Mouse (Mus musculus): ENCODE data around the gene Il17c. TPM values are rescaled to one million over a fixed set of nuclear protein-coding genes. Genes with fewer than 3 reads are reported as not detected.

Il17c gene
- not detected in 2 replicates for polyA plus RNA-seq (2015; fragmentation: Nextera tagmentation; extraction: Ambion mirVana)

DNA sequence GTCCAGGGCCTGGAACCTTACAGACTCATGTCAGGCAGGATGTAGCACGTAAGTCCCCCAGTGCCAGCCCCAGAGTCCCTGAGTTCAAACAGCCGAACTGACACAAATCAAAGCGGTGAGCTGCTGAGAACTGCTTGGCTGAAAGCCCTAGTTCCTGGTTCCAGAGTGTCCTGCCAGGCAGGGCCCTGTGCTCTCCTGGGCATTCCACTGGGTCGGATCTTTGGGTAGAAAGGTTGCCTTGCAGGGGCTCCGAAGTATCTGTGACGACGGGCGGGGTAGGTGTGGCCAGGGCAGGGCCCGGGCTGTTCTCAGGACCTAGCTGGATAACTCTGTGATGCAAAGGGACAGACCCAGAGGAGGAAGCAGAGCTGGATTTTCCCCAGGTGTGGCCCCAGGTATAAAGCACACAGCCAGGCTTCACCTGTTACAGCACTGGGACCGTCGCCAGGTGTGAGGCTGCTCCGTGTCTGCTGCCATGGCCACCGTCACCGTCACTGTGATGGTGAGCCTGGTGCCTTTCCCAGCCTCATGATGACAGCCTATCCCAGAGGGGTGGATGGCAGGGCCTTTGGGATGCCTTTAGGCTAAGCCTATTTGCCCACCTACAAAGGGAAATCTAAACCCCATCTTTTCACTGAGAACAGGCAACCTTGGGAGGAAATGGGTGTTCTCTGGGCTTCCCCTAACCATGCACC lies at the start of gene Il17c:
Gene Il17c (plus strand): TSS at position 645 of the 695 bp plus-strand sequence.
- H3K27ac ChIP-seq (ENCODE audit: low read length): no peak within 1 kb of the TSS
- H3K4me3 ChIP-seq (ENCODE audit: low read depth, low read length): no peak within 1 kb of the TSS
- H3K4me1 ChIP-seq (ENCODE audit: control insufficient read depth, low read depth, low read length): no peaks in the 10 kb centered on the region
- no peak within 1 kb of the TSS for H3K9ac ChIP-seq (ENCODE audit: low read depth, low read length)
- ATAC-seq (ENCODE audit: low read depth): no peak
- no peaks in the 10 kb centered on the region for H3K27me3 ChIP-seq (ENCODE audit: control insufficient read depth, insufficient read depth, low read depth, low read length)
- peaks cover 10% of the 10 kb centered on the region for H3K36me3 ChIP-seq (ENCODE audit: control insufficient read depth, insufficient read depth)
- H3K9me3 ChIP-seq (replicated peaks; ENCODE audit: control insufficient read depth, low read length): no peaks in the 10 kb centered on the region
- H3K4me2 ChIP-seq (ENCODE audit: low read depth, low read length): no peak within 1 kb of the TSS
- WGBS (ENCODE audit: insufficient replicate concordance): 69% methylated on average over 14 of the region's 14 CpGs

DNA sequence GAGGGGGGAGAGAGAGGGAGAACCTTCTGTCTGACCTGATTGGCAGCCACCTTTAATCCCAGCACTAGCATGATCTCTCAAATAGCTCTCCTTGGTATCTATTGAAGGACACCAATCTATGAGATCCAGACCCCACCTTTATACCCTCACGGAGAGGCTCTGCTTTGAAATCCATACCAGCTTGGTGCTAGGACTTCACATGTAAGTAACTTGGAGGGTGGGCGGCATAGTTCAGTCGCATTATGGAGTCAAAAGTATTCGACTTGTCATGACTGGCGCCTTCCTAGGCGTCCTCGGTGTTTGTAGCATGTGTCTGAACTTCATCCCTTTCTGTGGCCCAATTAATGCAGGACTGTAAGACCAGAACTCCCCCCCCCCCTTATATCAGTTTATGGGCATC lies 46.5 kb upstream of the Il17c start:
- Histone ChIP-seq H3K9me3 (replicated peaks; ENCODE audit: control insufficient read depth, low read length) (no peaks in the 10 kb centered on the region), H3K27ac (ENCODE audit: low read length) (no peak overlapping the region), H3K4me3 (ENCODE audit: low read depth, low read length) (peak overlapping the region; percentile 92; the same call in 1 of the 2 replicates), H3K4me1 (ENCODE audit: control insufficient read depth, low read depth, low read length) (peaks cover 24% of the 10 kb centered on the region), H3K36me3 (ENCODE audit: control insufficient read depth, insufficient read depth) (peaks cover 3% of the 10 kb centered on the region), H3K27me3 (ENCODE audit: control insufficient read depth, insufficient read depth, low read depth, low read length) (no peaks in the 10 kb centered on the region), H3K9ac (ENCODE audit: low read depth, low read length) (no peak overlapping the region; the same call in 1 of the 2 replicates), H3K4me2 (ENCODE audit: low read depth, low read length) (peak overlapping the region; percentile 76)
- ATAC-seq (ENCODE audit: low read depth): no peak
- WGBS (ENCODE audit: insufficient replicate concordance): 82% methylated on average over 7 of the region's 7 CpGs

DNA sequence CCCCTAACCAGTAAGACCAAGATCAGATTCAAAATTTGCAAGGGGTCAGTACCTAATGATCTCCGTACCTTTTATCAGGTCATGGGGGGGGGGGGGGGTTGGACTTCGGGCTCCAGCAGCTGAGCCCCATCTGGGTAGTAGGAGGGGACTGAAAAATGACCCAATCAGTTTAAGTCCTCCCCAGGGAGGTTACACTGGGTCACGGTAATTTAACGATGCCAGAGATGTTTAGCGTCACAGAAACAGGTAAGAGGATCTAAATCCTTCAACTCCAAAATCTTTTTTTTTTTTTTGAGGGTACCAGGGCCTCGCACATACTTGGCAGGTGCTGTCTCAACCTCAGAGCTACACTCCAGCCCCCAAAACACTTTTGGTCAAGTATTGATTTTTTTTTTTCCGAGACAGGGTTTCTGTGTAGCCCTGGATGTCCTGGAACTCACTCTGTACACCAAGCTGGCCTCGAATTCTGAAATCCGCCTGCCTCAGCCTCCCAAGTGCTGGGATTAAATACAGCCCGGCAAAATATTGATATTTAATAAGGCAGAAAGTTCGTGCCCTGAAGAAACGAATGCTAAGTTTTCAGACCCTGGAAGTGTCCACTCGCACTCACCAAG lies 46.0 kb upstream of the Il17c start:
- peak overlapping the region; percentile 92 for H3K4me3 ChIP-seq (ENCODE audit: low read depth, low read length)
- peaks cover 24% of the 10 kb centered on the region for H3K4me1 ChIP-seq (ENCODE audit: control insufficient read depth, low read depth, low read length)
- H3K4me2 ChIP-seq (ENCODE audit: low read depth, low read length): peak overlapping the region; percentile 76
- no peak for ATAC-seq (ENCODE audit: low read depth)
- peak overlapping the region; percentile 70 for H3K27ac ChIP-seq (ENCODE audit: low read length)
- peak overlapping the region; percentile 61 for H3K9ac ChIP-seq (ENCODE audit: low read depth, low read length)
- H3K36me3 ChIP-seq (ENCODE audit: control insufficient read depth, insufficient read depth): peaks cover 4% of the 10 kb centered on the region
- H3K27me3 ChIP-seq (ENCODE audit: control insufficient read depth, insufficient read depth, low read depth, low read length): no peaks in the 10 kb centered on the region
- 17% methylated on average over 13 of the region's 13 CpGs for WGBS (ENCODE audit: insufficient replicate concordance)
- H3K9me3 ChIP-seq (replicated peaks; ENCODE audit: control insufficient read depth, low read length): no peaks in the 10 kb centered on the region

- Histone ChIP-seq H3K4me2 (ENCODE audit: low read depth, low read length) (peak within 1 kb of the TSS; percentile 84), H3K27ac (ENCODE audit: low read length) (peak within 1 kb of the TSS; percentile 93), H3K9me3 (replicated peaks; ENCODE audit: control insufficient read depth, low read length) (no peaks in the 10 kb centered on the region), H3K36me3 (ENCODE audit: control insufficient read depth, insufficient read depth) (peaks cover 6% of the 10 kb centered on the region), H3K4me3 (ENCODE audit: low read depth, low read length) (peak within 1 kb of the TSS; percentile 92), H3K9ac (ENCODE audit: low read depth, low read length) (peak within 1 kb of the TSS; percentile 89), H3K4me1 (ENCODE audit: control insufficient read depth, low read depth, low read length) (peaks cover 24% of the 10 kb centered on the region), H3K27me3 (ENCODE audit: control insufficient read depth, insufficient read depth, low read depth, low read length) (no peaks in the 10 kb centered on the region)
- under 1% methylated on average over 89 of the region's 107 CpGs for WGBS (ENCODE audit: insufficient replicate concordance)
- ATAC-seq (ENCODE audit: low read depth): peak; percentile 94
Measured at GRCm38 (mm10) chr8:122376365-122377231, 45.2 kb upstream of the Il17c start, which contains the start of gene Zc3h18. Zc3h18 (plus strand) TSS chr8:122376609.

DNA sequence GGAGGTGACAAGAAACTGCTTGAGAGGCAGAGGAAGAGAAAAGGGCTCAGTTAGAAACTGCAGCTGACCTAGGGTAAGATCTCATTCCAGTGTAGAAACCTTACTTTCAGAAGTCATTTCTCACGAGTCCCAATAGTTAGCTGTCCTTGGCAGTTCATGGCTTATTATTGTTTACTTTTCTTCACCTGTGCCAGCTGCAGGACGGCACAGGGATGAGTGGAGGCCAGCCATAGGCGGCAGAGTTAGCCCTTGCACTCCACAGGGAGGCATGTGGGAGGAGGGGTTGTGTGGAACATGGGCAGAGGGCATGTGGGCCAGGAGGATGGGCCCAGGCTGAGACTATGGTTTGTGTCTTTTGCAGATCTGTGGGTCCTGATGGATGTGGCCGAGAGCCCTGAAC lies 38.8 kb upstream of the Il17c start:
- no peak overlapping the region for H3K27ac ChIP-seq (ENCODE audit: low read length)
- H3K9me3 ChIP-seq (replicated peaks; ENCODE audit: control insufficient read depth, low read length): no peaks in the 10 kb centered on the region
- peaks cover 9% of the 10 kb centered on the region for H3K4me1 ChIP-seq (ENCODE audit: control insufficient read depth, low read depth, low read length)
- H3K36me3 ChIP-seq (ENCODE audit: control insufficient read depth, insufficient read depth): peaks cover 35% of the 10 kb centered on the region
- H3K4me2 ChIP-seq (ENCODE audit: low read depth, low read length): no peak overlapping the region
- H3K9ac ChIP-seq (ENCODE audit: low read depth, low read length): no peak overlapping the region
- ATAC-seq (ENCODE audit: low read depth): no peak
- 68% methylated on average over 4 of the region's 4 CpGs for WGBS (ENCODE audit: insufficient replicate concordance)
- H3K4me3 ChIP-seq (ENCODE audit: low read depth, low read length): no peak overlapping the region
- H3K27me3 ChIP-seq (ENCODE audit: control insufficient read depth, insufficient read depth, low read depth, low read length): no peaks in the 10 kb centered on the region

DNA sequence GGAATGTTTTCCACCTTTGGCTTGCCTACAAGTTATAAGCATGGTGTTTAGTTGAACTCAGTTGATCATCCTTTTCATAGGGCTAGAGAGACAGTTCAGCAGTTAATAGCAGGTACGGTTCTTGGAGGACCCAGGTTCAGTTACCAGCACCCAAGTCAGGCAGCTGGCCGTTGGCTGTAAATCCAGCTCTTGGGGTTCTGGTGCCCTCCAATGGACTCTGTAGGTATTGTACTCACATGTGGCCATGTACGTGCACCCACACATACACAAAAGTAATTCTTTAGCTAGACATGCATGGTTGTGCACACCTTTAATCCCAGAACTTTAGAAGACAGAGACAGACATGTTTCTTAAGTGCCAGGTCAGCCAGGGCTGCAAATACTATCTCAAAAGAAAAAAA lies 32.5 kb upstream of the Il17c start:
- H3K4me1 ChIP-seq (ENCODE audit: control insufficient read depth, low read depth, low read length): no peaks in the 10 kb centered on the region
- H3K4me2 ChIP-seq (ENCODE audit: low read depth, low read length): no peak overlapping the region
- H3K9ac ChIP-seq (ENCODE audit: low read depth, low read length): no peak overlapping the region
- 82% methylated on average over 3 of the region's 3 CpGs for WGBS (ENCODE audit: insufficient replicate concordance)
- H3K36me3 ChIP-seq (ENCODE audit: control insufficient read depth, insufficient read depth): peaks cover 57% of the 10 kb centered on the region
- no peak for ATAC-seq (ENCODE audit: low read depth)
- H3K27me3 ChIP-seq (ENCODE audit: control insufficient read depth, insufficient read depth, low read depth, low read length): no peaks in the 10 kb centered on the region
- no peak overlapping the region for H3K27ac ChIP-seq (ENCODE audit: low read length)
- H3K4me3 ChIP-seq (ENCODE audit: low read depth, low read length): no peak overlapping the region
- H3K9me3 ChIP-seq (replicated peaks; ENCODE audit: control insufficient read depth, low read length): peaks cover 2% of the 10 kb centered on the region

DNA sequence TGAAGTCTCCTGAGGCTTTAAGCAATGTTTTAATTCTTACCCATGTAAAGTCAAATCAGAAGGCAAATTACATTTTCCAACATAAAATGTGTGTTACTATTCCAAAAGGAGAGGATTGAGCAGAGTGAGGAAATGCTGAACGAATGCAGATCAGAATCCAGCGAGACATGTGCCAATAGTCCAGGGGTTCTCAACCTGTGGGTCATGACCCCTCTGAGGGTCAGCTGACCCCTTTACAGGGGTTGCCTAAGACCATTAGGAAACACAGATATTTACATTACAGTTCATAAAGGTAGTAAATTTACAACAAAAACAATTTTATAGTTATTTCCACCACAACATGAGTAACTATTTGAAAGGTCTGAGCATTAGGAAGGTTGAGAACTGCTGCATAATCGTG lies 31.1 kb upstream of the Il17c start:
- Histone ChIP-seq H3K4me2 (ENCODE audit: low read depth, low read length) (no peak overlapping the region), H3K27me3 (ENCODE audit: control insufficient read depth, insufficient read depth, low read depth, low read length) (no peaks in the 10 kb centered on the region), H3K9ac (ENCODE audit: low read depth, low read length) (no peak overlapping the region), H3K4me3 (ENCODE audit: low read depth, low read length) (no peak overlapping the region), H3K36me3 (ENCODE audit: control insufficient read depth, insufficient read depth) (peaks cover 59% of the 10 kb centered on the region), H3K4me1 (ENCODE audit: control insufficient read depth, low read depth, low read length) (no peaks in the 10 kb centered on the region), H3K9me3 (replicated peaks; ENCODE audit: control insufficient read depth, low read length) (peaks cover 2% of the 10 kb centered on the region), H3K27ac (ENCODE audit: low read length) (no peak overlapping the region)
- WGBS (ENCODE audit: insufficient replicate concordance): 66% methylated on average over 3 of the region's 3 CpGs
- ATAC-seq (ENCODE audit: low read depth): no peak

DNA sequence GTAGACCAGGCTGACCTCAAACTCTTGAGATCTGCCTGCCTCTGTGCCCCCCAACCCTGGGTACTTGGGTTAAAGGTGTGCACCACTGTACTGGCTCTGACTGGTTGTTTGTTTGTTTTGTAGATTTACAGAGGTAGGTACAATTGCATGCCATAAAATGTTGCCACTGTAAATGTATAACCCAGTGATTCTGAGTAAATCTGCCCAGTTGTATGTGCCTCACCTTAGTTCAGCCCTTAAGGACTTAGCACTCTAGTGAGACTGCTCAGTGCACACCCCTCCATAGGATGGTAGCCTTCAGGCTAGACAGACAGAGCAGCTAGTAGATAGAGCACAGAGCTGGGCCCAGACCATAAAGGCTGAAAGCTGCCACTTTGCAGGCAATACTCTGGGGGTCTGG lies 28.1 kb upstream of the Il17c start:
- H3K27me3 ChIP-seq (ENCODE audit: control insufficient read depth, insufficient read depth, low read depth, low read length): no peaks in the 10 kb centered on the region
- H3K4me2 ChIP-seq (ENCODE audit: low read depth, low read length): no peak overlapping the region
- no peak overlapping the region for H3K9ac ChIP-seq (ENCODE audit: low read depth, low read length)
- peaks cover 45% of the 10 kb centered on the region for H3K36me3 ChIP-seq (ENCODE audit: control insufficient read depth, insufficient read depth)
- ATAC-seq (ENCODE audit: low read depth): no peak
- H3K4me1 ChIP-seq (ENCODE audit: control insufficient read depth, low read depth, low read length): no peaks in the 10 kb centered on the region
- no peak overlapping the region for H3K4me3 ChIP-seq (ENCODE audit: low read depth, low read length)
- H3K9me3 ChIP-seq (replicated peaks; ENCODE audit: control insufficient read depth, low read length): peaks cover 2% of the 10 kb centered on the region
- H3K27ac ChIP-seq (ENCODE audit: low read length): no peak overlapping the region

All from liver, embryonic 16.5 days (tissue).